Mouse (Mus musculus) forebrain, embryonic 10.5 days (tissue): Measurements from ENCODE around the gene Gm5741. TPM values are rescaled to one million over a fixed set of nuclear protein-coding genes. Genes with fewer than 3 reads are reported as not detected.

ENCODE experiments used
- DNase-seq: peaks from one replicate; pipeline ENCODE4 v3.0.0-alpha.2; 2017; ENCODE audit warnings: low spot score; ENCODE audit errors: extremely low spot score
- H3K27ac ChIP-seq: fragments of 300-500 bp; sonication (generic); 2 replicates; pipeline ENCODE4 v1.5.1; 2016; ENCODE audit warnings: mild to moderate bottlenecking
- H3K27me3 ChIP-seq: fragments of 300-500 bp; sonication (generic); 2 replicates; pipeline ENCODE4 v1.6.1; 2016; ENCODE audit warnings: mild to moderate bottlenecking; ENCODE audit not compliant: poor library complexity, severe bottlenecking
- H3K36me3 ChIP-seq: fragments of 300-500 bp; sonication (generic); replicated peaks from 2 replicates; pipeline ENCODE4 v1.6.1; 2016; ENCODE audit warnings: mild to moderate bottlenecking, moderate library complexity
- H3K4me1 ChIP-seq: fragments of 300-500 bp; sonication (generic); 2 replicates; pipeline ENCODE4 v1.6.1; 2016
- H3K4me3 ChIP-seq: fragments of 300-500 bp; sonication (generic); 2 replicates; pipeline ENCODE4 v1.5.1; 2016; ENCODE audit warnings: mild to moderate bottlenecking, moderate library complexity
- H3K9me3 ChIP-seq: fragments of 300-500 bp; sonication (generic); 2 replicates; pipeline ENCODE4 v1.6.1; 2016; ENCODE audit warnings: mild to moderate bottlenecking, moderate library complexity
- whole genome bisulfite sequencing: fragments of 180-500 bp; shearing (Covaris S2); methylation state at CpG from one replicate; pipeline ENCODE4 v1.1.7; 2016; 5-methylcytosine and 5-hydroxymethylcytosine counted together
- polyA plus RNA-seq: library from polyadenylated mRNA; unstranded; fragments of >200 nt; fragmentation: Nextera tagmentation; extraction: Ambion mirVana; gene quantifications from 2 replicates; pipeline ENCODE4 v1.2.1, GENCODE M21; 2016

Gene Gm5741
- polyA plus RNA-seq, 1 experiment from 2014 or later = not detected

- no peak for DNase-seq
- WGBS = 1% methylated on average over 15 of the region's 15 CpGs
- no peaks in the 10 kb centered on the region for H3K9me3 ChIP-seq
Measured at GRCm38 (mm10) chr8:85035728-85036310, 32.0 kb downstream of the Gm5741 start.

GRCm38 (mm10) chr8:85035165-85035727 lies 32.5 kb downstream of the Gm5741 start:
- Histone ChIP-seq H3K9me3 (no peaks in the 10 kb centered on the region), H3K4me1 (peaks cover 43% of the 10 kb centered on the region), H3K27ac (peak overlapping the region; percentile 99), H3K27me3 (no peaks in the 10 kb centered on the region), H3K36me3 (peaks cover 54% of the 10 kb centered on the region), H3K4me3 (peak overlapping the region; percentile 87)
- 9% methylated on average over 12 of the region's 12 CpGs for WGBS
- peak; percentile 28 for DNase-seq

More at GRCm38 (mm10) chr8:85035728-85036310, 32.0 kb downstream of the Gm5741 start:
- no peaks in the 10 kb centered on the region for H3K27me3 ChIP-seq
- peaks cover 54% of the 10 kb centered on the region for H3K36me3 ChIP-seq
- H3K27ac ChIP-seq = peak overlapping the region; percentile 99
- H3K4me1 ChIP-seq = peaks cover 43% of the 10 kb centered on the region
- H3K4me3 ChIP-seq = peak overlapping the region; percentile 87

DNA sequence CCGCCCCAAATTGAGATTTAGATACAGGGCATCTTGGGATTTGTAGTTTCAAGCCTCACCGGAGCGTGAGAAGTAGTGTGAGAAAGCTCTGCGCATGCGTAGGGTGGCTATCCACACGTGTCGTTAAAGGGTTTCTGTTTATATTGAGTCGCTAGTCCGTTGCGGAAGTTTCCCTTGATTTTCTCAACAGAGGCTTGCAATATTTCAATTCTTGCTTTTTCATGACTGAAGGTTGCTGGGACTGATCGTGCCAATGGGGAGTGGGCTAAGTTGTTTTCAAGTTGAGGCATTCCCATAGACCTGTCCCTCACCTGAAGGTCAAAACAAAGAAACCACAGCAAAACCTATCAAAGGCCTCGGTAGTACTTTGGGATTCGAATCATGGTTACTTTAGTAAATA lies 33.0 kb downstream of the Gm5741 start:
- Histone ChIP-seq H3K36me3 (peaks cover 54% of the 10 kb centered on the region), H3K4me1 (peaks cover 40% of the 10 kb centered on the region), H3K27me3 (no peaks in the 10 kb centered on the region), H3K9me3 (no peaks in the 10 kb centered on the region), H3K27ac (peak overlapping the region; percentile 99), H3K4me3 (peak overlapping the region; percentile 87)
- peak; percentile 75 for DNase-seq
- 4% methylated on average over 13 of the region's 13 CpGs for WGBS

- DNase-seq = no peak
- no peaks in the 10 kb centered on the region for H3K27me3 ChIP-seq
- H3K4me3 ChIP-seq = peak overlapping the region; percentile 87; the same call in 1 of the 2 replicates
- peaks cover 38% of the 10 kb centered on the region for H3K4me1 ChIP-seq
- no peaks in the 10 kb centered on the region for H3K9me3 ChIP-seq
- H3K36me3 ChIP-seq = peaks cover 54% of the 10 kb centered on the region
- 69% methylated on average over 1 of the region's 1 CpGs for WGBS
- H3K27ac ChIP-seq = no peak overlapping the region
Measured at GRCm38 (mm10) chr8:85033867-85034266, 33.9 kb downstream of the Gm5741 start.

DNA sequence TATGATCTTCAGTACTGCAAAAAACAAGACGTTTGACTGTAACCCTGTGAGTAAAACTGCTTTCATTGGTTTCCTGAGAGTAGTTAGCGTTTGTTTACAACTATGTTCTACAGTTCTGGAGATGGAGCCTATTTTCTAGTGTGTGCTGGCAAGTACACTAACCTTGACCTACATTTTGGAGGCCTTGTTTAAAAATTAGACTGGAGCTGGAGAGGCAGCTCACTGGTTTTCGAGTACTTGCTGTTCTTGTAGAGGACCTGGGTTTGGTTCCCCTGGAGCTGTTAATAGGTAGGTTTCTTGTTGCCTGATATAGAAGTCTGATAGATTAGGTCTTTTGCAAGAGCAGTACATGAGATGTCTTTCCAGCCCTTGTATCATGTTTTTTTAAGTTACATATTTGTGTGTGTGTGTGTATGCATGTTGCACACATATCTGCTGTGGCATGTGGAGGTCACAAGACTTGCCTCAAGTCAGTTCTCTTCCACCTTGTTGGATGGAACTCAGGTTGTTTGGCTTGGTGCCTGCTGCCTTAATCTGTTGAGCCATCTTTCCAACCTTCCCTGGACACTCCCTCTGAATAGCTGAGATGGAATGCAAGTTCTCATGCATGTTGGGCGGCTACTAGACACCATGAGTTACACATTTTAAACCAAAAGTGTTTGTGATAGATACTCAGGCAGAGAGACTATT lies 35.0 kb downstream of the Gm5741 start:
- Histone ChIP-seq H3K27me3 (no peaks in the 10 kb centered on the region), H3K4me3 (no peak overlapping the region), H3K27ac (no peak overlapping the region), H3K36me3 (peaks cover 60% of the 10 kb centered on the region), H3K9me3 (no peaks in the 10 kb centered on the region), H3K4me1 (peaks cover 38% of the 10 kb centered on the region)
- no peak for DNase-seq
- WGBS = 89% methylated on average over 4 of the region's 4 CpGs

DNA sequence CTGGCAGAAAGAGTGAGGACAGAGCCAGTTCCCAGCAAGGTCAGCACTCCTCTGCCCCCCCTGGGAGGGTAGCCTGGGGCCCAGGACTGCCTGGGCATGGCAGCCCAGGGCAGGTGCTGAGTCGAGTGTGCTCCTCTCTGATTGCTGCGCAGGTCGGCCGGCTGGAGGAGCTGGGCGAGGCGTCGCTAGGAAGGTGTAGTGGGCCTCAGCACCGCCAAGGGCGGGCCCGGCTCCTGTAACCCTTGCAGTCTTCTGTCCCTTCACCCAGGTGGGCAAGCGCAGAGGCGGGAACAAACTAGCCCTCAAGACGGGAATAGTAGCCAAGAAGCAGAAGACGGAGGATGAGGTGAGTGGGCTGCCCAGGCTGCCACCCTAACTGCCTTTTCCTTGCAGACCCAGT lies 38.5 kb downstream of the Gm5741 start:
- WGBS = 90% methylated on average over 14 of the region's 14 CpGs
- DNase-seq = no peak
- Histone ChIP-seq H3K36me3 (peaks cover 59% of the 10 kb centered on the region), H3K27me3 (no peaks in the 10 kb centered on the region), H3K4me3 (peak overlapping the region; percentile 100), H3K27ac (no peak overlapping the region), H3K9me3 (no peaks in the 10 kb centered on the region), H3K4me1 (peaks cover 39% of the 10 kb centered on the region)

DNA sequence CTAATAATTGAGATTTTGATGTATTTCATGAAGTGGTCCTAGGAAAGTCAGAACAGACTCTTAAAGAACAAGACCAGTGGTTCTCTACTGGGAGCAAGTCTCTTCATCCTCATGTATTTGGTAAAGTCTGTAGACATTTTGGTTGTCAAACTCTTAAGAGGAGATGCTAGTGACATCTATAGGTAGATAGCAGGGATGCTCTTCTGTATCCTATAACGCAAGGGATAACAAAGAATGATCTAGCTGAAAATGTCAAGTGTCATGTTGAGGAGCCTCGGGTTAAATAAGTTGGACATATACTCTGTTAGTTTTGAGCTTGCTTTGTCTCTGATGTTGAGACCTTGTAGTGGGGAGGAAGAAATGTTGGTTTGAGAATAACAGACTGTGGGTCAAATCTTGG lies 39.9 kb downstream of the Gm5741 start:
- no peaks in the 10 kb centered on the region for H3K9me3 ChIP-seq
- no peaks in the 10 kb centered on the region for H3K27me3 ChIP-seq
- no peak for DNase-seq
- peak overlapping the region; percentile 99; the same call in 1 of the 2 replicates for H3K27ac ChIP-seq
- 42% methylated on average over 2 of the region's 2 CpGs for WGBS
- H3K36me3 ChIP-seq = peaks cover 59% of the 10 kb centered on the region
- H3K4me3 ChIP-seq = peak overlapping the region; percentile 100
- peaks cover 44% of the 10 kb centered on the region for H3K4me1 ChIP-seq

- 2% methylated on average over 13 of the region's 13 CpGs for WGBS
- peaks cover 59% of the 10 kb centered on the region for H3K36me3 ChIP-seq
Measured at GRCm38 (mm10) chr8:85027516-85027855, 40.3 kb downstream of the Gm5741 start.

DNA sequence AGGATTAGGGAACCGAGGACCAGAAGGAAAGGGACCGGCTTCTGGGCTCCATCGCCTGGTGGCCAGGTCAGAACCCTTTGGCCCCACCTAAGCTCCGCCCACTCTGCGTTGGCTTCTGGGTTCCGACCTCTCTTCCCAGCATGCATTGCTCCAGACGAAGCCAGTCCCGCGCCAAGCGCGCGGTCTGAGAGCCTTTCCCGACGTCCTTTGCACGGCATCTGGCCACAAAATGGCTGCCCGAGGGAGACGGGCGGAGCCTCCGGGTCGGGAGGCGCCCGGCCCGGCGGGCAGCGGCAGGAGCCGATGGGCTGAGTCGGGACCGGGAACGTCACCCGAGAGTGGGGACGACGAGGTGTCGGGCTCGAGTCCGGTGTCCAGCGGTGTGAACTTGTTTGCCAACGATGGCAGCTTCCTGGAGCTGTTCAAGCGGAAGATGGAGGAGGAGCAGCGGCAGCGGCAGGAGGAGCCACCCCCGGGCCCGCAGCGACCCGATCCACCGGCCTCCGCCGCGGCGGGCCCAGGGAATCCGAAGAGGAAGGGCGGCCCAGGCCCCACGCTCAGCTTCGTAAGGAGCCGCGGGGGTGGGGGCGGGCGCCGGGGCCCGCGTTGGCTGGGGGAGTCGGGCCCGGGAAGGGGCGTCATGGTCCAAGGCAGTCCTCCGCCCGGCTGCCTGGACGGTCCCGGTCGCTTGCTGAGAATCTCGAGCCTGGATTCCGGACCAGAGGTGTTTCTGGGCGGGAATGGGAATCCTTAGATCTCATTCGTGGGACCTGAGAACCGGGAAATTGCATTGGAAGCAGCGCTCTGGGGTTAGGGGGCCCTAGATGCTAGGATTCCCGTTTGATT lies 40.9 kb downstream of the Gm5741 start, which contains the start of gene Trir:
Gene Trir, plus strand, starts transcription at position 154 of the 846 bp plus-strand sequence.
- Histone ChIP-seq H3K4me3 (peak within 1 kb of the TSS; percentile 100), H3K27me3 (no peaks in the 10 kb centered on the region), H3K36me3 (peaks cover 59% of the 10 kb centered on the region), H3K9me3 (no peaks in the 10 kb centered on the region), H3K4me1 (peaks cover 44% of the 10 kb centered on the region), H3K27ac (peak within 1 kb of the TSS; percentile 99)
- under 1% methylated on average over 75 of the region's 75 CpGs for WGBS
- DNase-seq = peak; percentile 98

More at GRCm38 (mm10) chr8:85027516-85027855, 40.3 kb downstream of the Gm5741 start:
- H3K4me1 ChIP-seq = peaks cover 44% of the 10 kb centered on the region
- H3K27me3 ChIP-seq = no peaks in the 10 kb centered on the region
- peak overlapping the region; percentile 99 for H3K27ac ChIP-seq
- DNase-seq = no peak
- H3K9me3 ChIP-seq = no peaks in the 10 kb centered on the region
- peak overlapping the region; percentile 100 for H3K4me3 ChIP-seq

DNA sequence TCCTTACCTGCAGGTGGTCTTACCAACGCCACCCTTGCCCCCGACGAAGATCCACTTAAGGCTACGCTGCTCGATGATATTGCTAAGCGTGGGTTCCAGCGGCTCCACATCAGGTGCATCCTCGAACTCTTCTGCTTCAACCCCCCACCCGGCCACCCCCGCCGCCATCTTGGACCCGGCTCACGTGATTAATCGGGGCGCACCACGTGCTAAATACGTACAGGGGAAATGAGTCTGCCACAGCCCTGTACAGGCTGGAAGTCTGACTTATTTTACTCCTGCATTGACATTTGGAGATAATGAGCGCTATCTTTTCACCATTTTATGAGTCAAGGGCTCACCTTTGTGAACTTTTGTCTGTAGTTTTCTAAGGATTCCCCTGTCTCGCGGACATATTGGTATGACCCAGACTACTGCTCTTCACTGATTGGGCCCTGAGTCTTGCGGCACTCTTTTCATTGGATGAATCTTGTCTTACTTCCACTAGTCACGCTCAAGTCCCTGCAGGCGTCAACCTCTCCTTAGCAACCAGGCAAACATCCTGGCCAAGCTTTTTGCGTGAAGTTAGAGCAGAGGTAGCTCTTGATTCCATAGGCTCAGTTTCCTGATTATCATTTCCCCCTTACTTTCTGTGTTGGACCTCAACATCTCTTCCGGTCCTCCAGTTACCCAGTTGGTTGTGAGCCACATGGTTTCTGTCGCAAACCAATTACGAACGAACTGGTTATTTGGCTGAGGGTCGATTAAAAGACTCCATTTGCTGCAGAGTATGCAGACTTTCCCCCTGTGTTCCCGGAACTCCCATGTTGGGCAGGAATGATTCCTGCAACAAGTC lies 42.5 kb downstream of the Gm5741 start, which contains the start of gene Asna1:
Gene Asna1, minus strand, starts transcription at position 184 of the 835 bp plus-strand sequence.
- Histone ChIP-seq H3K9me3 (no peaks in the 10 kb centered on the region), H3K36me3 (peaks cover 59% of the 10 kb centered on the region), H3K27ac (peak within 1 kb of the TSS; percentile 99), H3K27me3 (no peaks in the 10 kb centered on the region), H3K4me3 (peak within 1 kb of the TSS; percentile 100), H3K4me1 (peaks cover 44% of the 10 kb centered on the region)
- peak; percentile 88 for DNase-seq
- 9% methylated on average over 30 of the region's 30 CpGs for WGBS

- H3K36me3 ChIP-seq = peaks cover 59% of the 10 kb centered on the region
- peaks cover 37% of the 10 kb centered on the region for H3K4me1 ChIP-seq
- 92% methylated on average over 3 of the region's 3 CpGs for WGBS
- no peak for DNase-seq
- H3K4me3 ChIP-seq = peak overlapping the region; percentile 100
- no peak overlapping the region for H3K27ac ChIP-seq
- H3K27me3 ChIP-seq = no peaks in the 10 kb centered on the region
- no peaks in the 10 kb centered on the region for H3K9me3 ChIP-seq
Measured at GRCm38 (mm10) chr8:85023846-85024245, 43.9 kb downstream of the Gm5741 start.
